Mouse (Mus musculus): ENCODE results near the gene Ints2. TPM values are rescaled to one million over a fixed set of nuclear protein-coding genes. Genes with fewer than 3 reads are reported as not detected.

Ints2 gene
- 1.9 TPM for polyA plus RNA-seq (2015; fragmentation: Illumina TruSeq; extraction: RNeasy Lipid Tissue Mini Kit (QIAGEN cat#74804); ENCODE audit: insufficient read depth, low read depth, low replicate concordance)

DNA sequence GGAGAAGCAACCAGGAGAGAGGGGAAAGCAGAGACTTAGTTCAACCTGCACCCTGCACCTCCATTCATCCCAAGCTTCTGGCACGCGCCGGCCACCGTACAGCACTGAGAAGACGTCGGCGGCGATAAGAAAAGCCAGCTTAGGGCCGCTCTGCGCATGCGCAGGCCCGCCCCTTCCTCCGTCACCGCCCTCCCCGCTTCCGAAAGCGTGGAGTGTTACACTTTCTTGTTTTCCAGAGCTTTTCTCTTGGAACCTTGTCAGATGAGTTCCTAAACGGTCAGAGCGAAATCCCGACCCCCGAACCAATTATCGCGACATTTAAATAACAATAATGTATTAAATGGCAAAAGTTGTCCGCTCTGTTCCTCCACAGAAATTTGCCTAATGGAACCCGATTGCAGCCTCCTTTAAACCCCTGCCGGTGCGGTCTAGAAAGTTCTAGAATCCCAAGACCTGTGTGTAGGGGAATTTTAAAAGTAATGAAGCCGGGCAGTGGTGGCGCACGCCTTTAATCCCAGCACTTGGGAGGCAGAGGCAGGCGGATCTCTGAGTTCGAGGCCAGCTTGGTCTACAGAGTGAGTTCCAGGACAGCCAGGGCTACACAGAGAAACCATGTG, at the start of gene Ints2:
Gene Ints2, minus strand, starts transcription at position 116 of the 617 bp plus-strand sequence.

DNA sequence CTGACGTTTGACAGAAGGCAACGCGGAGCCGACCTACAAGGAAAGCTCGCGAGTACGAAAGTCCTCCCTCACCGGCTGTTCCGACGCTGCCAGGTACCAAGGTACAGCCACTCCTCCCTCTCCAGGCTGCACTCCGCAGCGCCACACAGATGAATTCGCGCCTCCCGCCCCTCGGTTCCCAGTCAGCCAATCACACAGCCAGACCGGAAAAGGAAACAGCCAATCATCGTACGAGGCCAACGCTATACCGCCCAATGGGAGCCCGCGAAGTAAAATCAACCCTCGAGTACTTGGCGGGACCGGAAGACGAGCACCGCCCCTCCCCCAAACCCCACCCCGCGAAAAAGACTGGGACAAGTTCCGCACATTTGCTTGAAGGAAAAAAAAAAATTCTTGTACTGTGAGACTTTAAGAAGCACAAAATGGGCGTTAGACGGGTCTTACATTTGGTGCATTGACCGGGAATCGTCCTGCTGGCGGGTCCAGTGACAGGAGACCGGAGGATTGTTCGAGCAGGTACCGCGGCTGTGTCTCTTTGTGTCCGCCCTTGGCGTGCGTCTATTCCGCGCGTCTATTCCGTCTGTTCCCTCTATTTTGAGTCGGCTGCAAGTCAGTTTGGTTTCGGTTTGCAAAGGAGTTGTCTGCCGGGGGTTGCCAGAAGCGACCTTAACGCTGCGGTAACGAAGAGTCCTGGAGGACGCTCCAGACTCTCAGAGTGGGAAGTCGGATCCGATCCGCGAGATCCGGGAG, 56.2 kb downstream of the Ints2 start, which contains the start of gene Brip1:
Gene Brip1, minus strand, starts transcription at position 157 of the 750 bp plus-strand sequence.

Other genes with a start within 250 kb of the Ints2 start
- gene Brip1, start 56.4 kb downstream of the Ints2 start, polyA plus RNA-seq (2015; fragmentation: Illumina TruSeq; extraction: RNeasy Lipid Tissue Mini Kit (QIAGEN cat#74804); ENCODE audit: insufficient read depth, low read depth, low replicate concordance), result 0.41 TPM
- 6.3 TPM for gene Med13, start 100.0 kb upstream of the Ints2 start, polyA plus RNA-seq (2015; fragmentation: Illumina TruSeq; extraction: RNeasy Lipid Tissue Mini Kit (QIAGEN cat#74804); ENCODE audit: insufficient read depth, low read depth, low replicate concordance)
- gene Rnft1, start 227.1 kb upstream of the Ints2 start, polyA plus RNA-seq (2015; fragmentation: Illumina TruSeq; extraction: RNeasy Lipid Tissue Mini Kit (QIAGEN cat#74804); ENCODE audit: insufficient read depth, low read depth, low replicate concordance), result 5.9 TPM

Data from pancreas, adult 10 weeks (tissue).